Mouse (Mus musculus) heart, postnatal 0 days (tissue): ENCODE data around the gene Tdrkh.

Source experiments
- CTCF ChIP-seq: IDR thresholded peaks from 2 replicates; pipeline ENCODE4 v1.5.1; 2016; ENCODE audit warnings: antibody characterized with exemption, control low read depth, low read depth
- EP300 ChIP-seq: IDR thresholded peaks from 2 replicates; pipeline ENCODE4 v1.6.1; 2016; ENCODE audit warnings: antibody characterized with exemption, low read depth

DNA sequence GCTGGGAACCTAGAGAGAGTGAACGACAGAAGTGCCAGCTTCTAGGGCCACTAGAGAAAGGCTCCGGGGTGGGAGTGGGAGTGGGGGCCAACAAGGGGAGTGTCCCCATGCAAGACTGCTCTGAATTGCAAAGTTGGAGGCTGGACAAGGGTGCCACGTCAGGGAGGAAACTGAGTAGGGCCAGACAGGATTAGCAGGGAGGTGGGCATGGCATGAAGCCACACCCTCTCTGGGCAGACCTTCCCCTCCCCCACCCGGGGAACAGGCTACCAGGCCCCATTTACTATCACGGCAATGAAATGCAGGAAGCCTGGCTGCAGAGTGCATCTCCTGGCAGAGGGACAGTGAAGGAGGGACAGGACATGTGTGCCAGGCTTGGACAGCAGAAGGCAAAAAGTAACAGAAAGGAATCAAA is 39.5 kb upstream of the Tdrkh start:
- TF ChIP-seq CTCF: no peak
- no peak for TF ChIP-seq EP300
